13 mouse cellular contexts compared by ENCODE assay signal in the genomic region with DNA sequence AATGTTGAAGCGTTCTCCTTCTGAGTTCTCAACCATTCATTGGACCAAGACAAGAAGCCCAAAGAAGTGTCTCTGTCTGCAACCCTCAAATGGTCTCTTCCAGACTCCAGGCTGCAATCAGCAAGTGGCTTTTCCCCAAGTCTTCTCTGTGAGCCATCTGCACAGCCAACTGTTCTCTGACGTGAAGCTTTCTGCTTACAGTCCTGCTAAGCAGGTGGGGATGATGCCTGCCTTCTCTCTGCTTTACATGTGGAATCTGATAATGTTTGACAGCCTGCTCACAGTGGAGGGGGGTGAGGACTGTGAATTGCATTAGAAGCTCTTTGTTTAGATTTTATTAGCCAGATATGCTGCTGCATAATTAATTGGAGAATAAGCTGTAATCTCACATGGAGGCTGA.
DNase-seq lines count a peak whose midpoint lies in the region; ATAC-seq and TF ChIP-seq lines count a peak whose summit lies in the region.
"Had no signal": no experiment of that assay in that cellular context is flagged by ENCODE, and none has a peak within 500 bp of the region (broad histone marks: within the 10 kb centered on the region; RNA-seq: fewer than 3 reads in every experiment).

No protein-coding gene starts in this region.

- no peaks in the 10 kb centered on the region for H3K9me3 ChIP-seq in forebrain, embryonic 15.5 days
- no peaks in the 10 kb centered on the region for H3K9me3 ChIP-seq in forebrain, embryonic 11.5 days (ENCODE audit: control insufficient read depth, low read length)
- H3K9me3 ChIP-seq in hindbrain, postnatal 0 days (ENCODE audit: low read length), result no peaks in the 10 kb centered on the region
- no peaks in the 10 kb centered on the region for H3K9me3 ChIP-seq in kidney, embryonic 14.5 days (ENCODE audit: control insufficient read depth, low read length)

- no peak overlapping the region for H3K4me3 ChIP-seq in forebrain, embryonic 15.5 days
- no peak overlapping the region for H3K4me3 ChIP-seq in forebrain, embryonic 11.5 days (ENCODE audit: low read depth, low read length)
- H3K4me3 ChIP-seq in hindbrain, postnatal 0 days (ENCODE audit: low read length), result no peak overlapping the region
- no peak overlapping the region for H3K4me3 ChIP-seq in kidney, embryonic 14.5 days (ENCODE audit: low read length)
- H3K4me3 ChIP-seq: embryonic facial prominence, embryonic 13.5 days; liver, embryonic 12.5 days had no signal

- no peaks in the 10 kb centered on the region for H3K27me3 ChIP-seq in forebrain, embryonic 15.5 days
- H3K27me3 ChIP-seq in forebrain, embryonic 11.5 days (ENCODE audit: control insufficient read depth, insufficient read depth, low read length), result no peaks in the 10 kb centered on the region
- H3K27me3 ChIP-seq in hindbrain, postnatal 0 days (ENCODE audit: insufficient read depth, low read length), result no peaks in the 10 kb centered on the region
- no peaks in the 10 kb centered on the region for H3K27me3 ChIP-seq in kidney, embryonic 14.5 days (ENCODE audit: control insufficient read depth, insufficient read depth, low read length)
- H3K27me3 ChIP-seq: embryonic facial prominence, embryonic 13.5 days; liver, embryonic 12.5 days had no signal

- peak; percentile 93 for ATAC-seq in forebrain, embryonic 15.5 days (replicated peaks)
- ATAC-seq in forebrain, embryonic 11.5 days (replicated peaks; ENCODE audit: low FRiP score), result no peak
- peak; percentile 78 for ATAC-seq in hindbrain, postnatal 0 days
- no peak for ATAC-seq in kidney, embryonic 14.5 days (ENCODE audit: low FRiP score, low TSS enrichment)
- ATAC-seq: intestine, postnatal 0 days; liver, embryonic 12.5 days; Patski had no signal

- H3K36me3 ChIP-seq in forebrain, embryonic 15.5 days, result no peaks in the 10 kb centered on the region
- H3K36me3 ChIP-seq in forebrain, embryonic 11.5 days (ENCODE audit: control insufficient read depth, insufficient read depth, low read length), result no peaks in the 10 kb centered on the region
- no peaks in the 10 kb centered on the region for H3K36me3 ChIP-seq in hindbrain, postnatal 0 days (ENCODE audit: insufficient read depth, low read length)
- H3K36me3 ChIP-seq in kidney, embryonic 14.5 days (ENCODE audit: control insufficient read depth, insufficient read depth, low read length), result no peaks in the 10 kb centered on the region
- H3K36me3 ChIP-seq: embryonic facial prominence, embryonic 13.5 days; liver, embryonic 12.5 days had no signal

- 51% methylated on average over 2 of the region's 2 CpGs for WGBS in forebrain, embryonic 15.5 days
- 85% methylated on average over 2 of the region's 2 CpGs for WGBS in forebrain, embryonic 11.5 days
- WGBS in hindbrain, postnatal 0 days, result 54% methylated on average over 2 of the region's 2 CpGs
- 80% methylated on average over 2 of the region's 2 CpGs for WGBS in kidney, embryonic 14.5 days

- DNase-seq in forebrain, embryonic 11.5 days (ENCODE audit: low spot score), result no peak
- peak; percentile 66 for DNase-seq in cerebellum, adult 9-10 months
- peak; percentile 80 for DNase-seq in hindbrain, postnatal 0 days (ENCODE audit: low spot score)
- DNase-seq in retina, embryonic 14.5 days (ENCODE audit: low spot score), result peak; percentile 57
- DNase-seq in kidney, postnatal 14 days, result no peak
- DNase-seq in liver, result no peak

- peaks cover 11% of the 10 kb centered on the region for H3K4me1 ChIP-seq in forebrain, embryonic 15.5 days
- H3K4me1 ChIP-seq in forebrain, embryonic 11.5 days (replicated peaks; ENCODE audit: control insufficient read depth, insufficient read depth, low read length), result no peaks in the 10 kb centered on the region
- no peaks in the 10 kb centered on the region for H3K4me1 ChIP-seq in hindbrain, postnatal 0 days (ENCODE audit: insufficient read depth, low read length)
- no peaks in the 10 kb centered on the region for H3K4me1 ChIP-seq in kidney, embryonic 14.5 days (ENCODE audit: control insufficient read depth, insufficient read depth, low read length)
- H3K4me1 ChIP-seq: embryonic facial prominence, embryonic 13.5 days; liver, embryonic 12.5 days had no signal

- TF ChIP-seq CTCF in hindbrain, postnatal 0 days (IDR thresholded peaks at IDR 0.05; ENCODE audit: low read depth), result no peak

- H3K4me2 ChIP-seq in forebrain, embryonic 15.5 days (replicated peaks), result no peak overlapping the region
- no peak overlapping the region for H3K4me2 ChIP-seq in forebrain, embryonic 11.5 days (ENCODE audit: low read depth, low read length, severe bottlenecking)
- H3K4me2 ChIP-seq in hindbrain, postnatal 0 days (ENCODE audit: low read depth, low read length), result no peak overlapping the region
- no peak overlapping the region for H3K4me2 ChIP-seq in kidney, embryonic 14.5 days (replicated peaks; ENCODE audit: low read depth, low read length)
- H3K4me2 ChIP-seq: embryonic facial prominence, embryonic 13.5 days; heart, embryonic 11.5 days; liver, embryonic 12.5 days had no signal

- H3K27ac ChIP-seq in forebrain, embryonic 15.5 days (replicated peaks), result peak overlapping the region; percentile 48; the same call in 1 of the 2 replicates
- no peak overlapping the region for H3K27ac ChIP-seq in forebrain, embryonic 11.5 days (ENCODE audit: low read depth, low read length)
- H3K27ac ChIP-seq in hindbrain, postnatal 0 days, result no peak overlapping the region
- H3K27ac ChIP-seq in kidney, embryonic 14.5 days (ENCODE audit: low read depth, low read length), result no peak overlapping the region
- H3K27ac ChIP-seq: embryonic facial prominence, embryonic 13.5 days; liver, embryonic 12.5 days had no signal

- H3K9ac ChIP-seq in forebrain, embryonic 15.5 days (replicated peaks), result no peak overlapping the region
- H3K9ac ChIP-seq in forebrain, embryonic 11.5 days (ENCODE audit: low read length), result no peak overlapping the region
- H3K9ac ChIP-seq in hindbrain, postnatal 0 days (replicated peaks; ENCODE audit: low read length), result no peak overlapping the region
- no peak overlapping the region for H3K9ac ChIP-seq in kidney, embryonic 14.5 days (ENCODE audit: low read depth, low read length)
- H3K9ac ChIP-seq: embryonic facial prominence, embryonic 13.5 days; liver, embryonic 12.5 days had no signal

Comparison
In these comparisons a context has a peak if more than half of its experiments do, and no peak if none do; other contexts are left out.
1. ATAC-seq: peak in forebrain, embryonic 15.5 days (single experiment) and hindbrain, postnatal 0 days (single experiment); none in forebrain, embryonic 11.5 days (single experiment) and kidney, embryonic 14.5 days (single experiment).
2. DNase-seq: peak in cerebellum, adult 9-10 months (single experiment), hindbrain, postnatal 0 days (single experiment) and retina, embryonic 14.5 days (single experiment); none in forebrain, embryonic 11.5 days (single experiment), kidney, postnatal 14 days (single experiment) and liver (single experiment).